Mouse (Mus musculus) lung, postnatal 25 days (tissue): Measurements from ENCODE around the gene Wdr81.
"Not testable (repeated sequence)": the region's sequence is repeated elsewhere in the genome, so short reads cannot be mapped to it uniquely, and the experiment has no call there.

Experiments
- DNase-seq: peaks from one replicate; pipeline ENCODE4 v3.0.0; 2022; ENCODE audit warnings: low spot score

Wdr81 gene

DNA sequence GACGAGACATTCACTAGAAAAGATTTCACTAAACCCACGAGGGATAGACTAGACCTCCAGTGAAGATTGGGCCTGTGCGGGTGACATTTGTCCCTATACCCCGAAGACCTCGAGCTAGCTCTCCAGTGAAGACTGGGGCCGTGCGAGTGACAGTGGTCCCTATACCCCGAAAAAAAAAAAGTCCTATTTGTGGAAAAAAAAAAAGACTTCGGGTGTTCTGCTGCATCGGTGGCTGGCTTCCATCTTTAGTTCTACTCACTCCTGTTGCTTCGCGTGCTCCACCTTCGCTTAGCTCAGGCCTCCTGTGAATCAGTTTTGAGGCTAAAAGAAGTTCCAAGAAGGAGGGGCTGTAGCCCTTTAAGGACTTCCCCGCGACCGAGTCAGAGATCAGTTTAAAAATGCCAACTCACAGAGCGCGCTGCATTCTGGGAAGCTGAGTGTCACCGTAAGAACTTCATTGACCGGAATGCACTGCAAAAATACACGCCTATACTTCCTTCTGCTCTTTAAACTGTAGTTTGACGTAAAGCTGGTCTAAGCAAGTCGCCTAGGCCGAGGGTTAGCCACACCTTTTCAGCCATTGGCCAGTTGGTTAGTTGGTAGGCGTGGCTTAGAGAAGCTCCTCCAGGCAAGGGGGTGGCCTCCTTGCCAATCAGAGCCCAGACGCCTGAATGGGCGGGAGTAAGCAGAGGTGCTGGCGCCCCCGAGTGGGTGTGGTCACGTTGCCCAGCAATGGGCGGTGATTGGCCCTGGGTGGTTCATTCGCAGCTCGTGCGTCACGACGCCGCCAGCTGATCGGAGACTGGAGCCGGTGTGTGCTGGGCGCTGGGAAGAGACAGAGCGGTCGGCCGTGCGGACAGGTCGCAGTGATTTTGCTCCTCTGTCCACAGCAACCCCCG, 6.6 kb upstream of the Wdr81 start, which contains the start of gene Tlcd2:
TSS of gene Tlcd2 (plus strand) at position 872 of the 899 bp plus-strand sequence.
- DNase-seq, result peak; percentile 100

DNA sequence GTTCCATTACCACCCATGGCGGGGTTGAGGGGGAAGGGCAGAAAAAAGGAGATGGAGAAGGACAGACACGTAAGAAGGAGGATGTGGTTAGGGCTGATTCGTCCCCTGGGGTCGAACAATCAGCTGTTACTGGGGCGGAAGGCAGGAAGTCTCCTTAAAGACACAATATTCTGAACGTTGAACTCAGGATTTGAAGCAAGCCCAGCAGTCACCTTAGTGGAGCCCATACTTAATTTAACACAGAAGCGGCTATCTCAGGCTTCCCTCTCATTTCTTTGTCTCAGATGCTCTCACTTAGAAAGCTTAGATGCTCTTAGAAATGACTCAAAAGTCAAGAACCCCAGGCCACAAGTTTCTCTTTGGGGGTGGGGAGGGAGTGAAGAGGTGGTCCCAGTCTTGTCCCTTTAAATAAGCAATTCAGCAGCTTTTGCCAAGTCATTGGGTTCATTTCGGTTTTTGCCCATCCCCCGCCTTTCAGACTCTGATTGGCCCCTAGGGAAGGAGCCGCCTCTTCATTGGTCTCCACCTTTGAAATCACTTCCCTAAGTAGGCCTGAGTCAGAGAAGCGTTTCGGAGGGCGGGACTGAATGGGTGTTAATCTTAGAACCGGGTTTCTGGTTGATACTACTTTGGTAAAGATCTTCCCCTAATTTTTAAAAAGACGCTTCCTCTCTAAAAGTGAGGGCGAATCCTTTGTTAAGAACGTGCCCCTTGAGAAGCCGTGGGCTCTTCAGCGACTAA, 5.8 kb upstream of the Wdr81 start:
- peak; percentile 97 for DNase-seq

DNA sequence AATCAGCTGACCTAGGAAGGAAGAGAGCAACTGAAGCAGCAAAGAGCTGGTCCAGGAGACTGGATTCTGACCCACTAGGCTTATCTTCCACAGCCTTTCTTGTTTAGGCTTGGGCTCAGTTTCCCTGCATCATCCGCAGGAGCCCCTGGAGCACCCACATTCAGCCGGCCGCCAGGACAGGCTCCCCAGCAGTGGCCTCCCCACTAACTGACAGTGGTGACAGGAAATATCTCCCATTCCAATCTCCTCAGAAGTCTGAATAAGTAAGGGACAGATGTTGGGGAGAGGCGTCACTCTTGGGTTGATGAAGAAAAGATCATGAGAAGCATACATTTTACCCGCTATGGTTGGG, 5.2 kb upstream of the Wdr81 start:
- DNase-seq, result no peak

DNA sequence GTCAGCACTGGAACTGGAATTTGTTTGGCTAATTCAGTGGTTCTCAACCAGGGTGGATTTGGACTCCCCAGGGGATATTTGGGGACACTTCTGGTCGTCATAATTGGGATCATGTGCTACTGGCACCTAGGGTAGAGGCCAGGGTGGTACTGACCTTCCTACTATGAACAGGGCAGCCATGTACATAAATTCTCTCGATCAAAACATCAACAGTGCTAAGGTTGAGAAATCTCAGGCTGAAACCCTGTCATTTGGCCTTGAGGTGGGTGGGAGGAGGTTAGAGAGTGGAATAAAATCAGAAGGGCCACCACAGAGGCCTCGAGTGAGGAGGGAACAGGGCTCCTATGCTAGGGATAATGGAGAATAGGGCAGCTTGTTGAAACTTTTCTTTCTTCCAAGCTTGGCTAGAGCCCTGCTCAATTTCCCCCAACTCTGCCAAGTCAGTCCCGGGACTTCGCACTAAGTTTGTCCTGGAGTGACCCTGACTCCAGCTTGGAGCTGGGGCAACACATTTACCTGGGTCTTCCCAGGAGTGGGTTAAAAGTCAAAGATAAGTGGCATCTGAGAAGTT, 4.7 kb upstream of the Wdr81 start:
- DNase-seq, result no peak

DNA sequence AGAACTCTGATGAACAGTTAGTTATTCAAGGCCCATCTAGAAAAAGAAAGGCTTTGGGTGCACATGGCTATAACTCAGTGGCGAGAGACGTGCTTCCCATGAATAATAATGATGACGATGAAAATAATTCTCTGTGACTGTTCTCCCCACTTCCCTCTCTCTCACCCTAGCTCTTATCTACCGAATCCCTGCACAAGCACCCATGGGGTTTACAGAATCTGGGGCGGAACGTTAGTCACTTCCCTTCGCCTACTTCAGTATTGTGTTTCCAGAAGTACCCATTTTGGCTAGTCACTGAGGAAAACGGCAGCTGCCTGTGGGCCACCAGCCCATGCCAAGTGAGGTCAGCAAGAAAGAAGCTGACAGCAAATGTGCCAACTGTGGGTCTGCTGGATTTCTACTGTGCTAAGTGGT, 4.1 kb upstream of the Wdr81 start:
- peak; percentile 17 for DNase-seq

DNA sequence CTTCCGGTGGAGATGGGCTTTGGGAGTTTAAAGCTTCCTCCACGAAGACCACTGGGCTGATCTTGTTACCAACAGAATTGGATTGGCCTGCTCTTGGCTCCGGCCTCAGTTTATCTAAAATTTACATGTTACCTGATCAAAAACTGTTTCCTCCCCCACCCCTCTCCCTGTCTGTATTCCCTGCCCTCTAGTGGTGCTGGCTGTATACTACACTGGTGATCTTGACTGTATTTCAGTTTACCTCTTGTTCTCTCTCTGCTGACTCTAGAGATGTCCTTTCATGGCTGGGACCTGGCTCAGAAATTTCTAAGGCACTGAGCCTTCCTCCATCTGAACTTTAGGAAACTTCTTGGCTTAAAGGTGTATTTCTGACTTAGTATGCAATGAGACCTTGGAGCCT, 3.7 kb upstream of the Wdr81 start:
- peak; percentile 26 for DNase-seq

DNA sequence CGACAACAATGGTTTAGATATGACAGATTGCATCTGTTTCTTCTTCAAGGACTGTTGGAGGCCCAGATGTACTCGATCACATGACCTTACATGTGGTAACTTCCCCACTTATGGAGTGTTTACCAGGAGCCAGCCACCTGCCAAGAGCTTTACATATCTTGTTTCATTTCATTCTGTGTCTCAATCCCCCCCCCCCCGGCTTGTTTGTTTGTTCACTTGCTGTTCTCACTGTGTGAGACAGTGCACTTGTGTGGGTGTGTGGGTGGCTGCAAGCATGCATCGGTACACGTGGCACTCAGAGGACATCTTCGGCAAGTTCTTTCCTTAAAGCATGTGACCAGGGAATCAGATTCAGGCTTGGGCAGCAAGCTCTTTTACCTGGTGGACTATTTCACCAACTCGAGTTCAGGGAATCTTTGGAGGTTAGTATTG, 1.9 kb upstream of the Wdr81 start:
- peak; percentile 41 for DNase-seq

DNA sequence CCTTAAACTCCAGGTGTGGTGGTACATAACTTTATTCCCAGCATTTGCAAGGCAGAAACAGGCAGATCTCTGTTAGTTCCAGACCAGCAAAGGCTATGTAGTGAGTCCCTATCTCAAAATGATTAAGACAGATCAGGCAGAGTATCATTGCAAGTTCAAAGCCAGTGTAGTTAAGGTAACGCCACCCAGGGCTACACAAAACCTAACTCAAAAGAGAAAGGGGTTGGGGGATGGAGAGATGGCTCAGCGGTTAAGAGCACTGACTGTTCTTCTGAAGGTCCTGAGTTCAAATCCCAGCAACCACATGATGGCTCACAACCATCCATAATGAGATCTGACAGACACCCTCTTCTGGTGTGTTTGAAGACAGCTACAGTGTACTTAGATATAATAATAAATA, 1.5 kb upstream of the Wdr81 start:
- not testable (repeated sequence) for DNase-seq

DNA sequence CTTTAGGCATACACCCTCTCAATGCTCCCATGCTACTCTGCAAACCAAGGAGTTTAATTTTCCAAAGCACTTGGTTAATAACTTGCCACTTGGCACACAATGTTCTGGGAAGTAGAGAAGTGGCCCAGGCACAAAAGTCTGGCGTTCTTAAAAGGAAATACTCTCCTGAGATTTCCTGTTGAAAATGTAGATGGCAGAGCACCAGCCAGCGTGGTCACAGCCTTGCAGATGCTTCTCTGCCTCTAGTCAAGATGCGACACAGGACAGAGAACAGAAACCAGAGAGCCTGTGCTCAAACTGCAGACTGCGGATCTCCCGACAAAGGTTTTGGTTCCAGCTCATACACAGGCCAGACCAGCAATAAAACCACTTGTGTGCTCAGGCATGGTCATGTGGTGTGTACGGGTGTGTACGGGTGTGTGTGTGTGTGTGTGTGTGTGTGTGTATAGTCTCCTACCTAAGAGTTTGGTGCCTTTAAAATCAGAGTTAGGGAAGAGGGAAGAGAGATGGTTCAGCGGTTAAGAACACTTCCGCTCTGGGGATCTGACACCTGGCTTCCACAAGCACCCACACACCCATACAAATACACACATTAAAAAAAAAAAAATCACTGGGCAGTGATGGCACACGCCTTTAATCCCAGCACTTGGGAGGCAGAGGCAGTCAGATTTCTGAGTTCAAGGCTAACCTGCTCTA, 672 bp upstream of the Wdr81 start:
- DNase-seq, result peak; percentile 74

DNA sequence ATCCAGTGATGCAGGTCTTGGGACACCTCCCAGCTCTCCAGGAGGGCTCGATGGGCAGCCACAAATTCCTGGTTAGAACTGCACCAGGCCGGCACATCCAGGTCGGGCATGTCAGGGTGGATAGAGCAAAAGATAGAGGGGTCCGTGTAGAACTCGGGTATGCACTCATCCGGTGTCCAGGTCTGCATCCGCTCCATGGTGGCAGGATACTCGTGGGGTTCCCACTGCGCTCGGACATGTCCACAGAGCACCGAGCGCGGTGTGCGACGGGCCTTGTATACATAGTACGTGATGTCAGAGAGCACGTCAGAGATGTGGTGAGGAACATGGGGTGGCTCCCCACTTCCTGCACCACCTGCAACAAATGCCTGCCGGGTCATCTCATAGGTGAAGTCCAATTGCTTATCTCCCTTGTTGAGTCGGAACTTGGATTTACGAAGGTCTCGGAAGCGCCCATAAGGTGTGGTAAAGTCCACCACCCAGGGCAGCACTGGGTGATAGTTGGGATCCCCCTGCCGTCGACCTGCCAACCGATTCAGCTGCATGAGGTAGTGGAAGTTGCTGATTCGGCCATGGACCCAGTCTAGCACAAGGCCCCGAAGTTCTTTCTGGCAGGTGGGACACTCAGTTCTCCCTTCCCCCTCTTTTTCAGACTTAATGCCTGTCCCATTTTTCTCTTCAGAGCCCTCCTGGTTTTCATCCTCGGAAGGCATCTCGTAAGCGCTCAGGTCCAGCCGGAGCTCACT, 1.5 kb downstream of the Wdr81 start:
- DNase-seq, result no peak

DNA sequence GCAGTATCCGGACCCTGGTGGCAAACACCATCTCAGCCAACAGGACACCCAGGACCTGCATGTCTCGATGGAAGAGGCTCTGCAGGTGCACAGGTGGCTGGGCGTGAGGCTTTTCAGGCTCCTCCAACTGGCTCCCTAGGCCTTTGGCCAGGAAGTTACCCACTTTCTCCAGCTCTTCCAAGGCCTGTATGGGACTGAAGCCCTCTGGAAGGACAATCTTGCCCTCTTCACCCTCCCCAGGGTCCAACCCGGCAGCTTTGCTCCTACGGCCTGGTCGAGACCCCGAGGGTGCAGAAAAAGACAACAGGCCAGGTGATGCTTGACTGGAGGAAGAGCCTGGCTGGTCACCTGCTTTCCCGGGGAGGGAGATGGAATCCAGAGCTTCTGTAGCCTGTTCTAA, 2.4 kb downstream of the Wdr81 start:
- DNase-seq, result no peak

DNA sequence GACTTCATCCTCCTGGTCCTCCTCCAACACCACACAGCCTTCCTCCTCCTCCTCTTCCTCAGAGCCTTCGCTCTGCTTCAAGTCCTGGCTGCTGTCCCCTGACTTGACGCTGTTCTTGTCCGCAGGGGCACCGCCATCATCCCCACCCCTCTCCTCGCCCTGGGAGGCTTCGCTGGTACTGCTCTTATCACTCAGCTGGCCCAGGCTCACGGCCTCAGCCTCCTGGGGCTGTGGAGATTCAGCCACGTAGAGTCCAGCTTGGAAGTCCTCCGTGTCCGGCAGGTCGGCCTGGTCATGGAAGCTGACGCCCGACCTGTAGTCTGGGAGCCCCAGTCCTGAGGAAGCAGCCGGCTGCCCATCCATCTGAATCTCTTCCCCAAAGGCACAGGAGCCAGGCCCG, 3.6 kb downstream of the Wdr81 start:
- DNase-seq, result no peak

DNA sequence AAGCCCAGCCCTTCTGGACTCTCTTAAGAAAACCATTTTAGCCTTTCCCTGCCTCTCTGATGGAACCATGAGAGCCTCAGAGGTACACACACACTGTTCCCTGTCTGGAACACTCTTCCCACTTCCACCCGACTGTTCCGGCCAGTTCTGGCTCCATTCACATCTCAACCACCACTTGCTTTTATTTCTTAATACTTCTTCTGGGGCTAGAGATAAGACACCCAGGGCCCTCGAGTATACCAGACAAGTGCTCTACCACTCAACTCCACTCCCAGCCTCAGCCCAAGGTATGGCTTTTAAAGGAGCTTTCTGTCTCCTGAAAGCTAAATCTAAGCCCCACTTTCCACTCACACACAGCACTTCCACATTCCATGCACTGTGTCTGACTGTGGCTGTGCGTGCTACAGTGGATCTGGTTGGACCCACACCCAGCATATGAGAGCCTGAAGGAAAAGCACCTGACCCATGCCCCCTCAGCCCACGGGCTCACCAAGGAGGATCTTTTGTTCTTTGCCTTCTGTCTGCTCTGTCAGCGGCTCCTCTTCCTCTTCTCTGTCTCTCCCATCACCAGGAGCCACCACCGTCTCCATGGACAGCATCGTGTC, 4.1 kb downstream of the Wdr81 start:
- DNase-seq, result peak; percentile 49

DNA sequence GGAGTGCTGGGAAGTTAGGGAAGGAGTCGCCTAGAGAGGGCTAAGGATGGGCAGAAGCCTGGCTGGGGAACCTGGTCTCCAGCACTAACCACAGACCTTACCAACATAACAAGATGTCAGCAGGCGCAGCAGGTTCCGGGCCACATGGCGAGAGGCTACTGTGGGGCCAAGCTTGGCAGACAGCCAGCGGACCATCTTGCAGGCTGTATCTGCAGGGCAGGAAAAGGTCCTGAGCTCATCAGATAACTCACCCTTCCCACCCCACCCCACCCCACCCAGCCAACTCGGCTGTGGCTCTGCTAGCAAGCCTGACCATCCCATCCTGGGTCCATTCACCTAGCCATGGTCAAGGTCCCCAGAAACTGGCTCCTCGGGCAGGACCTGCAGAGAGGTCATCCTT, 4.8 kb downstream of the Wdr81 start:
- DNase-seq, result no peak

DNA sequence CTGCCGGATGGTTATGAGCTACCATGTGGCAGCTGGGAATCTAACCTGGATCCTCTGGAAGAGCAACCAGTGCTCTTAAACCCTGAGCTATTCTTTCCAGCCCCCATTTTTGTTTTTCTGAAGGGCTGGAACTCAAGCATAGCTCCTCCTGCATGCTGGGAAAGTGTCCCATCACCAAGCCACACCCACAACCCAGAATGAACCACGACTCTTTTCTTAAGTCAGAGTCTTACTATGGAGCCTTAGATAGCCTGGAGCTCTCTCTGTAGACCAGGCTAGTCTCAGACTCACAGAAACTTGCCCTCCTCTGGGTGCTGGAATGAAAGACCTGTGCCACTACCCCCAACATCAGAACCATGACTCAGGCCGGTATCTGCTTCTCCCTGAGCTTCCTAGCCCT, 5.9 kb downstream of the Wdr81 start:
- no peak for DNase-seq

DNA sequence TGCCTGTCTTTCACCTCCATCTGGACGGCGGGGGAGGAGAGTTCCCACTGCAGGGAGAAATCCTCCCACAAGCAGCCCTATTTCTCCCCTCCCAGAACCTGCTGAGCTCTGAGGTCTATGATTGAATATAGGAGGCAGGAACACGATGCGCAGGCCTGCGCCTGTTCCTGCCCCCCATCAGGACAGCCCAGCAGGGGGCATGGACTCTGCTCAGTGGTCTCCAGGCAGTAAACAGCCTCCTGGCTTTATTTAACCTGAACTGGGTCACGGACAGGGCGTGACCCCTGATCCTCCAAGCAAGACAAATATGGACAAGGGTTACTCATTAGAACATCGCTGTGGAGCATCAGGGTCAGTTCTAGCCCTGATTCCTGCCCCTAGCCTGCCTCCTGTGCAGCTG, 10.8 kb downstream of the Wdr81 start:
- no peak for DNase-seq

DNA sequence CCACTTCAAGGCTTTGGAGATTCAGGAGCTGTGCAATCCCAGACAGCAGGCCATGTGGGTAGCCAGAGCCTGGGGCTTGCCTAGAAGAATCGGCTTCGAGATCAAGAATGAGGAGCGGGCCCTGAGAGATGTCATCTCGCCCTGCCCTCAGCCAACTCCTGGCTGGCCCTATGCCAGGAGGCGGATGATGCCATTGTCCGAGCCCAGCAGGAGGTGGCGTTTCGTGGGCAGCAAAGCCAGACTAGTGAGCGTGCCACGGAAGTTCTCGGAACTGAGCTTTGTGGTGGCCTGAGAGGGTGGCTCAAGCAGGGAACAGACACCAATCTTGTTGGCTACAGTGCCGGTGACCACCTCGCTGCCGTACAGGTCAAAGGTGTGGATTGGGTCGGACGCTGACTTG, 12.9 kb downstream of the Wdr81 start:
- no peak for DNase-seq

DNA sequence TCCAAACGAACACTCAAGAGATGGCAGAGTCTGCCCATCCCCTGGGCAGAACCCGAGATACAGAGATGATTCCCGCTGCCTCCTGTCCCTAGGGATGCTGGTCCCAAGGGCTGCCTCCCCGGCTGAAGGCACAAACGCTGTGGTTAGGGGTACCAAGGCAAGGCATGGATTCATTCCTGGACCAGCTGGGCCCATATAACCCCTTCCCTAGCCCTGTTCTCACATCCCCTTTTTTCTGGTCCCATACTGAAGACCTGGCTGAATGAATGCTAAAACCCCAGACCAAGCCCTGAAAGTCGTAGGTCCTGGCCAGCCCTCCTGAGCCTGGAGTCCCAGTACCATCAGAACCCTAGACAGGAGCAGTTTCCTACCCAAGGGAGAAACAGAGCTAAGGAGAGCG, 13.5 kb downstream of the Wdr81 start:
- DNase-seq, result no peak

DNA sequence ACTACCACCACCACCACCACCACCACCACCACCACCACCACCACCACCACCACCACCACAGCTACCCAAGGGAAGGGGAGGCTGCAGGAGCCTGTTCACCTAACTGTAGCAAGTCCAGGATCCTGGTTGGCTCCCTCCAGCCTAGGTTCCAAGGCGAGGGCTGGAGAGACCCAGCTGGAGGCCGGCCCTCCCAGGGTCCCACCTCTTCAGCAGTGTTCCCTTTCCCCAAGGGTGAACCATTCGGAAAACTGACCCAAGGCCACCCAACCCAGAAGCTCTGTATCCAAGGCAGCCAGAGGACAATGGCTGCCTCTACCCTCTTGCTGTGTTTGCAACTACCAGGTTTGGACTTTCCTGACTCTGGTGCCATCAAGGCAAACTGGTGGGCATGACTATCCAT, 14.6 kb downstream of the Wdr81 start:
- no peak for DNase-seq

DNA sequence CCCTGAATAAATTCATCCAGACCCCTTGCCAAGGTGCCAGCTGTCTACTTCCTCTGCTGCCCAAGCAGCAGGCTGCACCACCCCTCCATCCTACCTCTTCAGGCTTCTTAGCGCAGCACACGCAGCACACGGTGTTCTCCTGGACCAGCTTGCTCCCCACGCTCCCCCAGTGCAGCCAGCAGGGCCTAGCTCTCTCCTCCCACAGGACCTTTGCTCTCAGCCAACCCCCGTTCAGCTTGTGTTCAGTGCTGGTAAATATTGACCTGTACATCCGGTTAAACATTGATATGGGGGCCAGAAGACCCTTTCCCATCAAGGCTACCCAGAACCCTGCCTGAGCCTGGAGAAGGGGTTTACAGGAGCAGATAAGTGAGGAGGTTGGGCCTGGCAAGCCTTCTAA, 15.2 kb downstream of the Wdr81 start, which contains the start of gene Serpinf2:
TSS of gene Serpinf2 (minus strand) at position 229 of the 400 bp plus-strand sequence.
- no peak for DNase-seq

DNA sequence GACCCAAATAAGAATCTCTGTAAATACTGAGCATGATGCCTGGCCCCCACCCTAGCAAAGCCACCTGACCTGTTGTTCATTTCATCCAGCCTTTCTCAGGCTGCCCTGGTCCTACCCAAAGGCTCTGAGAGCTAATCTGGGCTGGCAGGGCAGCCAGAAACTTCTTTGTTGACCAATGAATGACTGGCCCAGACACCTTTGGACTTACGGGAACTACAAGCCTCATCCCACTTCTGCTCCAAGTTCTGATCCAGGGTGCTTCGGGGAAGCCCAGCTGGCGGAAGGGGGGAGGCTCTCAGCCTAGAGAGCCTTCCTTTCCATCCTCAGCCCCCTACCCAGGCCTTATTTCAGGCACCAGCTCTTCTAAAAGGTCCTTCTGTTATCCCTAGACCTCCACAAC, 15.7 kb downstream of the Wdr81 start:
- no peak for DNase-seq
